Mouse (Mus musculus) gastrocnemius, postnatal 36 days (tissue): ENCODE data around the gene Adrm1. TPM values are rescaled to one million over a fixed set of nuclear protein-coding genes. Genes with fewer than 3 reads are reported as not detected.

Source experiments
- DNase-seq, 2 experiments: peaks; one replicate each; pipeline ENCODE4 v3.0.0; 2022
- intact Hi-C: fragments of 180-260 bp; cut with DNase I; formaldehyde crosslinking; loops from one replicate; pipeline ENCODE4 v1.15.1; 2025
- total RNA-seq, 2 experiments: library from RNA; stranded (reverse); gene quantifications; 2 replicates each; pipeline ENCODE4 v1.2.3; 2021

The Adrm1 gene
- total RNA-seq, 2 experiments from 2014 or later = 95.4 to 103 TPM

DNA sequence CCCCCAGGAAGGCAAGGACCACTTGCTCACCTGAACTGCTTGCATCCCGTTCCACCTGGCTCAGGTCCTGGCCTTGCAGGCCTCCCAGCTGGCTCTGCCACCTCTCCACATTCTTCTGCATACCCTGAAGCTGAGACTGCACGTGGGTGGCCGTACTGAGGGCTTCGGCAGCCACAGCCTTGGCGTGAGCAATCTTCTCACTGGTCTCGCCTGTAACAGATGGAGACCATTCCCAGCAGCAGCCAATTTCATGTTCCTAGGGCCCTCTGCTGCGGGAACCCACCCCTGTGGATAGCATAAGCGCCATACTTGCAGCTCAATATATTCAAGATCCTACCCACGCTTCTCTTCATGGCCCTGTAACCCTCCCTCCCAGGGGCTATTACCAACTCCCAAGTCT is 10.3 kb downstream of the Adrm1 start:
- no peak for DNase-seq
- intact Hi-C loops = loop anchor here (5.0 to 10.0 kb wide), 2 partner anchors 71 to 163 kb away; no protein-coding TSS in a partner anchor

DNA sequence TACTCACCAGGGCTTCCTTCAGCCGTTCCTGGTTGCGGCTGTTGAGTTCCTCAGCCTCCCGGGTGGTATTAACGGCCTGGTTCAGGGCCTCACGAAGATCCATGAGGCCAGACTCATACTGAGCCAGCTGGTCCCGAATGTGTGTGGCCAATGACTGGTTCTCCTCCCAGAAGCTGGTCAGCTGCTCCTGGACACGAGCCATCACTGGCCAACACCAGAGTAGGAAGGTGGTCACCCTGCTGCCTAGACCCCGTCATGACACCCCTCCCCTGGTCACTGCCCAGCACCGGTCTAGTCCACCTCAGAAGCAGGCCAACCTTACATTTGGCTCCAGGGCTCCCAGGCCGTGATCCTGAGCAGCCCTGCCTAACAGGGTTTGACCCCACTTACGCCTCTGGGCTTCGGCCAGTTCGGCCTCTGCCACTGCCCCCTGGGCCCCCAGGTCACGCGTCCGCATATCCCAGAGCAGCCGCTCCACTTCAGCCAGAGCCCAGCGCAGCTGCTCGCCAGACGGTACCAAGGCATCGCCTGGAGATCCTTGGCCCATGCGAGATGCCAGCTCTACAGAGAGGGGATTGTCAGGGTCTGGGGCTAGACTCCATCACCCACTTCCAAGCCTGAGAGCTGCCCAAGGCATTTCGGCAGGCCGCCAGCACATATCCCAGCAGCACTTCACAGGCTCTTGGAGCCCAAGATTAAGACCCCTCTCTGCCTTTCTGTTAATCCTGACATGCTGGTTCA is 12.9 kb downstream of the Adrm1 start:
- no peak for DNase-seq
- intact Hi-C loops = loop anchor here (5.0 to 10.0 kb wide), 2 partner anchors 68 to 161 kb away; no protein-coding TSS in a partner anchor

DNA sequence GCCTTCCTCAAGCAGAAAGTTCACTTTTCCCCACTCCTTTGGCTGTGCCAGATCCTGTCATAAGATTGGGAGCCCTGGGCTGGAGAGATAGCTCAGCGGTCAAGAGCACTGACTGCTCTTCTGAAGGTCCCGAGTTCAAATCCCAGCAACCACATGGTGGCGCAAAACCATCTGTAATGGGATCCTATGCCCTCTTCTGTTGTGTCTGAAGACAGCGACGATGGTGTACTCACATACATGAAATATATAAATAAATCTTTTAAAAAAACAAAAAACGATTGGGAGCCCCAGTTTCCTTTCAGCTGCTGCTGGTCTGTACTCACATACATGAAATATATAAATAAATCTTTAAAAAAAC is 13.4 kb downstream of the Adrm1 start:
- DNase-seq = no peak
- intact Hi-C loops = loop anchor here (5.0 to 10.0 kb wide), 2 partner anchors 68 to 160 kb away; no protein-coding TSS in a partner anchor

DNA sequence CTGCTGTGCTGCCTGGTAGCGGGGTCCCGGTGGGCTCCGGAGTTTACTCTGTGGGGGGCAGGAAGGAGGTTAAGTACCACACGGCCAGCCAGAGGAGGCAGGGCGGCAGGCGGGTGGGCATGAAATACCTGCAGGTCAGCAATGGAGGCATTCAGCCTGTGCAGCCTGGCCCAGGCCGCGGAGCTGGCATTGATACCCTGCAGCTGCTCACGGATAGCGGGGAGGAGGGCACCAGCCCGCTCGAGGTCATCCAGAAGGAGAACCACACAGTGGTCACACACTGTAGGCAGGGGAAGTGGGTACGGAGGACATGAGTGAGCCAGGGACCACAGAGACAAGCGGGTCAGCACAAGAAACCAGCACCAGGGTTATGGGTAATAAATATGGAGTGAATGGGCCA is 14.4 kb downstream of the Adrm1 start:
- intact Hi-C loops = loop anchor here (10.0 kb wide), 1 partner anchor 159 kb away; no protein-coding TSS in a partner anchor
- peak; percentile 48 to 51 for DNase-seq

DNA sequence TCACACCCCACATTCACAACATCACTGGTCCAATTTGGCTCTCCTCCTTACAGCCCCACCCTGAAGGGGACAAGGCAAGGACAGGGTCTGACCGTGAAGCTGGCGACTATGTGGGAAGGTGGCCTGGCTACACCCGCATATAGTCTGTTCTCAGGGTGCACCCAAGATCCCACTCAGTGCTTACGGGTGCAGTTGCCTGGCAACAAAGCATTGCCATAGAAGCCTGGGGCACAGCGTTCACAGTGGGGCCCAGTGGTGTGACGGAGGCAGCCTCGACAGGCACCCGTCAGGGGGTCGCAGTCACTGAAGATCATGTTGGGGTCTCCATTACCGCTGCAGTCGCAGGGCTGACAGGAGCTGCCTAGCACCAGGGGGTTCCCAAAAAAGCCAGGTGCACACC is 16.1 kb downstream of the Adrm1 start:
- DNase-seq = no peak

DNA sequence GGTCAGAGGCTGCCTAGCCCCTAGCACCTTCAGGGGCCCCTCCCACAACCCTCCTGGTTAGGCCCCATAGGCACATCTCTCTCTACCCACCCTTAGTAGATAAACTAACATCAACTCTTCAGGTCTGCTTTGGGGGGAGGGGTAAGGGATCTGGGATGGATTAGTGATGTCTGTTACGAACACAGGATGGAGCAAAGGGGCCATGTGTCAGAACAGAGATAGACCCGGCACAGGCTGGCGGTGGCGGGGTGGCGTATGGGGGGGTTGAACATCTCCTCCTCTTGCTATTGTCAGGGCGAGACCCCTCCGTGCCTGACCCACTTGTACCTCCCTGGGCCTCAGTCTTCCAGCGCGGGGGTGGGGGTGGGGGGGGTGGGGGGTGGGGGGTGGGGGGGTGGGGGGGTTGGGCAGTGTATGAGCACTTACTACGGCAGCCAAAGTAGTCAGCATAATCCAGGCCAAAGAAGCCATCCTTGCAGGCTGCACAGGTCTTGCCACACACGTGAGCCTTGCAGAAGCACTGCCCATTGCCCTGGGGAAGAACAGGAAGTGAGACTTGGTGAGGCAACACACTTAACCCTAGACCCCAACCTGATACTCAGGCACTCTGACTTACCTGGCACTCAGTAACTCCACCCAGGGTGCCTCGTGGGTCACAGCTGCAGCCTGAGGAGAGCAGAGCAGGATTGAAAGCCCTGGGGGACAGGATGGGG is 25.5 kb downstream of the Adrm1 start:
- intact Hi-C loops = no loop called here
- no peak for DNase-seq

More for the DNA sequence above, 16.1 kb downstream of the Adrm1 start:
- intact Hi-C loops = loop anchor here (10.0 kb wide), 1 partner anchor 157 kb away; no protein-coding TSS in a partner anchor

DNA sequence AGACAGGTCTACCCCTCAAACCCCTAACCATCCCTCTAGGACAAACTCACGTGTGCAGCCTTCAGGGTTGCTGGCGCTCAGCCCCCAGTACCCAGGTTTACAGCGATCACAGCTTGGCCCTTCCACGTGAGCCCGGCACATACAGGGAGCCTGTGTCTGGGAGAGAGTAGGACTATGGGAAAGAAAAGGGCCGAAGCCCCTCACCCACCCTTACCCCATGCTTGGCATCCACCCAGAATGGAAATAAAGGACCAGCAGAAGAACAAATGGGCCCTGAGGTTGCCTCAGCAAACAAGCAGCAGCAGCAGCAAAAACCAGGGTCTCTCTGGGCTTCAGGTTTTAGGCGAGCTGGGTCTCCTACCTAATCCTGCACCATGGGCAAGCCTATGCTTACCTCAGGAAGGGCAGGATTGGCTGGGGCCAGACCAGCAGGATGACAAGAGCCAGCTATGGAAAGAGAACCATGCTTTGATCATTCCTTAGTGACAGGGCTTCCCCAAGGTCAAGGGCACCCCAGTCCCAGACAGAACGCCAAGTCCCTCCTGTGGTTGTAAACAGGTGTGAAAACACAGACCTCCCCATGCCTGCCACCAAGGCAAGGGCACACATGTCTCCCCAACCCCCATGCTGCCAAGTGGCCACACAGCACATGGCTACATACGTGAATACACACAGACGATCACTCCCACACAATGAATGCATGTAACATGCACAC is 26.2 kb downstream of the Adrm1 start:
- no peak for DNase-seq
- intact Hi-C loops = no loop called here

DNA sequence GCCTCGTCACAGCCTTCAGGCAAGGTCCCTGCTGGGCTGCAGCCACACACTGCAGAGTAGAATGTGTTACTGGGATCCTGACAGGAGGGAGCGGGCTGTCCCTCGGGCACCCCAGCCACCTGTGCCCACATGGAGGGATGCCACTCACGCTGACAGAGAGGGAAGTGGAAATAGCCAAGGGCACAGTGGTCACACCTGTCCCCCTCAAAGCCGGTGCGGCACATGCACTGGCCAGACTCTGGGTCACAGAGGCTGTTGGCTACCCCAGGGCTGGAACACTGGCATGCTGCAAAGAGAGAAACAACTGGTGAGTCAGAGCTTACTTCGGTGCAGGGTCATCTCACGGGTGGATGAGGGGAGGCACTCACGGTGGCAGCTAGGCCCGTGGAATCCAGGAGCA is 27.5 kb downstream of the Adrm1 start:
- intact Hi-C loops = no loop called here
- DNase-seq = no peak

DNA sequence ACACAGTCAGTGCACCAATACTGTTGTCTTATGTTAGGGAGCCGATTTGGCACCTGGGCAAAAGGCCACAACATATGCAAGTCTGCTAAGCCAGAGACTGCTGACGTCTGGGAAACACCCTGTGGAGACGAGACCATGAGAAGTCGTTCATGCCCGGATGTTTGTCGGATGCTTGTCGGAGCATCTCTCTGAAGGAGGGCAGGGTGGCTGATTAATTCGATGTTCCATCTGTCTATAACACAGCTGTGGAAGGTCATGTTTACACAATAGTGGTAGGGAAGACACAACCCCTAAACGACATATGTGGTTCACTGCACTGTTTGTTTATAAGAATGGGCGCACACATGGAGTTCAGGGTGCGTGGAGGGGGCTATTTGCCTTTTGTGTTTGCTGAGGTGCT is 29.4 kb downstream of the Adrm1 start:
- no peak for DNase-seq
- intact Hi-C loops = no loop called here

DNA sequence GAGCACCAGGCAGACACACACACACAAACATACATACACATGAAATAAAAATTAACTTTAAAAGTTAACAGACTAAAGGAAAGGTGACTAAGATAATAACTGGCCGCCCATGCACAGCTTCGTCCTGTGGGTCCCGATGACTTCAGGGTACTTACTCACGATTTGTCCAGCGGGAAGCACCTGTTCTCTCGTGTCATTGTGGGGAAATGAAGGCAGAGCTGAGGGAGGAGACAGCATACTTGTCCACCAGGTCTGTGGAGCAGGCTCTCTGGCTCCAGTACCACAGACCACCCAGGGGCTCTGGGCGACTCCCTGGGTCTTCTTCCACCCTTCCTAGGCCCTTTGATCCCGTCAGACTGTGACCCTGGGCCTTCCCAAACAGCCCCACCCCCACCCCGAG is 30.0 kb downstream of the Adrm1 start:
- no peak for DNase-seq
- intact Hi-C loops = no loop called here

DNA sequence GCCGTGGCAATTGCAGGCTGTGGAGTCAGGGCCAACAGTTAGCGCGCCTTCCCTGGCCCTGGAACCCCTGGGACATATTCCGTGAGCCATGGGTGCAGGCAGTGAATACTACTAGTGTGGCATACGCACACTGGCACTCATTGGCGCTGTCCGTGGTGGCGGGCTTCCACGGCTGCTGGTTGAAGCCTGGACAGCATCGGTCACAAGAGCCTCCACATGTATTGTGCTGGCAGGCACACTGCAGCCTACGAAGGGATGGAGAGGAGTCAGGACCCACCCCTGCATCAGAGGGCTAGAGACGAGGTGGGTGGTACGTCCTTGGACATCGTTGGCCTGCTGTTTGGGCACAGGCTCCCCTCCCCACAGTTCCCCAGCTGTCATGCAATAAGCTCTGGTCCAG is 31.0 kb downstream of the Adrm1 start:
- DNase-seq = no peak
- intact Hi-C loops = no loop called here

DNA sequence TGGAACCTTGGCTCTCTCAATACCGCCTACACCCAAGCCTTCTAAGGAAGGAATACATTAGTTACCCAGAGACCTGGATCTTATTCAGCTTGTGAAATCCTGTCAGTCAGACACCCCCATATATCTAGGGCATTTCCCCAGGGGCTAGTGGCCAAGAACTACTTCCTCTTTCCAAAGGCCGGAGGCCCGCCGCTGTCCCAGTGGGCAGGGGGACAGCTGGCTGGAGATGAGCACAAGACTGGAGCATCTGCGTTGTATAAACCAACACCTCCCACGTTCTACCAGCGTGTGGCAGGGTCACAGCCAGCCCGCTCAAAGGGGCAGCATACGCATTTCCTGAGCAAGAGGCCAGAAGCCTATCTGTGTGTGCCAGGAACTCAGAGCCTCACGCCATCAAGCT is 31.5 kb downstream of the Adrm1 start:
- intact Hi-C loops = no loop called here
- no peak for DNase-seq

DNA sequence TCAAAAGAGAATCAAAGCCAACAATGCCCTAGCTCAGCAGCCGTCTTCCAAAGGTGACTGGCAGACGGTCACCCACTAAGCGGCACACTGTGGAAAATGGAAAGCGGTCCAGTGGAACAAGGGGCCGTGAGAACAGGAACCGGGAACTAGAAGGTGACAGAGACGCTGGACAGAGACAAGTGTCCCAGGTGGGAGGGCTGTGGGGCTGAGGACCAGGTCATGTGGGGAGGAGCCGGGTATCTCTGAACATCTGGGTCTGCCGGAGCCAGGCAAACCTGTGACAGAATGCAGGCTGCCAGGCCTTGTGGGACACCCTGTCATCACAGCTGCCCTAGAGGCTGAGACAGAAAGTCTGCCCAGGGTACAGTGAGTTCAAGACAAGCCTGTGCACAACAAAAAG is 33.2 kb downstream of the Adrm1 start:
- intact Hi-C loops = no loop called here
- DNase-seq = no peak

DNA sequence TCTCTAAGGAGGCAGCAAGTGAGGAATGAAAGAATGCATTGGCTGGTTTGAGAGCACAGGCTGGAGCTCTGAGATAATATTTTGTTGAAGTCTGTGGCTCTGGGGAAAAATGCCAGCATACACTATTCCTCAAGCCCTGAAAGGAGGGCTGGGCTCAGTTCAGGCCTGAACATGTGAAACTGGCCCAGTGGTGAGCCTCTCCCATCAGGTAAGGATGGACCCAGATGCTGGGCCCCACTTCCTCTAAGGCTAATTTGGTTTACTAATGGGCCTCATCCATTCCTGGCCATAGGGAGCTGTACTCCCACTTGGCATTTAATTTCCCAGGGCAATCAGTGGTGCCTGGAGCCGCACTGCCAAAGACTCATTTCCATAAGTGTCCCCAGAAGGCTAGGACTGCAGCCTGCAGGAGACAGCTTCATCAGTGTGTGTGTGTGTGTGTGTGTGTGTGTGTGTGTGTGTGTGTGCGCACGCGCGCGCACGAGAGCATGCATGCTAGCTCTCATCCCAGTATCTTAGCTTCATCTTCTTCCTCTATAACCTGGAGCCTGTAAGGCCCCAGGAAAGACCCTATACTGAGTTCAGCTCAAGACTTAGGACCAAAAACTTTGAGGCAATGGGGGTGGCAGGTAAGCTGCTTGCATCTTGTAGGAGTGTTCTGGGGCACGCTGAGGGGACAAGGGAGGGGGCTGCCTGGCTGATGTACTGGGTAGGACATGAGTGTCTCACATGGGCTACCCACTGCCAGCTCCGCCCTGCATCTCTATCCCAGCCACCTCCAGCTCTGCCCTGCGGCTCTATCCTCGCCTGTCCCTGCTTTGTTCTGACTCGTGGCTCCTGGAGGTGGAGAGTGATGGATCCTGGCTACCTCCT is 34.0 kb downstream of the Adrm1 start:
- intact Hi-C loops = no loop called here
- no peak for DNase-seq

DNA sequence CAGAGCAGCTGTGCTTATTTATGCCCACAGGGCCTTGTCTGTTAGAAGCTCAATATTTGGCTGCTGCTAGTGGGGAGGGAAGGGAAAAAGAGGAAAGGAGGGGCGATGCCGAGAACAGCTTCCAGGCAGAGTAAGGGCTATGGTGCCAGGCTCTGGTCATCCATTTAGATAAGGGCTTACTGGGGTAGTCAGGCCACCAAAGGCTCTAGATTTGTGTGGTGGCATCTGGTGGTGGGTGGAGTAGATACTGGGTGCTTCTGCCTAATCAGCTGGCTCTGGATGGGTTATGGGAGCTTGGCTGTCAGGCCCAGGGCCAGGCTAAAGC is 34.6 kb downstream of the Adrm1 start:
- DNase-seq = no peak
- intact Hi-C loops = no loop called here

DNA sequence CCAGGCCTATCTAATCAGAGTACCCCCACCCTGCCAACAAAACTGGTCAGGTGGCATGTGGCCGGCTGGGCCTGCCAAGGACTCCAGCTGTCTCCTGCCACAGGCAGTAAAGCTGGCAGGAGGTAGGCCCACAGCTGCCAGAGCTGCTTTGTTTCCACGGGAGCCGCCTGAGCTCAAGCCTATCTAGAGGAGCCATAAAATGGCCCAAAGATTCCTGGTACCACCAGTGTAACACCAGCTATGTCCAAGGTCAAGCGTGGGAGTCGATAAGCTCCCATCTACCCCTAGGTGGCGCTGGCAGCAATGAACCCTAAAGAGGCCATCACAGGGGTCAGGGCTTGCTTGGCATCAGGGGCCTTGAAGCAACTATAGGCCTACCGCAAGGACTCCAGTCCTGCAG is 36.6 kb downstream of the Adrm1 start:
- intact Hi-C loops = no loop called here
- peak; percentile 34 to 62 for DNase-seq

DNA sequence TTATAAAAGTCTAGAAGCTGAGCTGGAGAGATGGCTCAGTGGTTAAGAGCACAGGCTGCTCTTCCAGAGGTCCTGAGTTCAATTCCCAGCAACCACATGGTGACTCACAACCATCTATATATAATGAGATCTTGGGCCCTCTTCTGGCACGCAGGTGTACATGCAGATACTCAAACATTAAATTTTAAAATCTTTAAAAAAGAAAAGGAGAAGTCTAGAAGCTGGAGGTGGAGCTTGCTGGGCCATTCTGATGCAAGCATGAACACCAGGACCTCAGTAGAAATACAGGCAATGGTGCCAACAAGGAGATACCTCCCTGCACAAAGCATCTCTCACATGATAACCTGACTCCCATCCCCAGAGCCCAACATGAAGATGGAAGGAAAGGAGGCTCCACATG is 37.7 kb downstream of the Adrm1 start:
- no peak for DNase-seq
- intact Hi-C loops = no loop called here

DNA sequence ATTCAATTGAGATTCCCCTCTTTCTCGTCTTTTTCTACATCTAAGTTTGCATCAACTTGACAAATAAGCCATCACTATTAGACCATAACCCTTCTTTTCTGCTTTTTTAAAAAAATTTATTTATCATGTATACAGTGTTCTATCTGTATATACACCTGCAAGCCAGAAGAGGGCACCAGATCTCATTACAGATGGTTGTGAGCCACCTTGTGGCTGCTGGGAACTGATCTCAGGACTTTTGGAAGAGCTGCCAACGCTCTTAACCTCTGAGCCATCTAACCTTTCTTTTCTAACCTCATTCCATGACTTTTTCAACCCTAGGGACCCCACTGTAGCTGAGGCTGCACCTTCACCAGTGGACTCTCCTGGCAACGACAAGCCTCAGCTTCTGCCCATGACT is 41.0 kb downstream of the Adrm1 start:
- DNase-seq = no peak
- intact Hi-C loops = no loop called here

DNA sequence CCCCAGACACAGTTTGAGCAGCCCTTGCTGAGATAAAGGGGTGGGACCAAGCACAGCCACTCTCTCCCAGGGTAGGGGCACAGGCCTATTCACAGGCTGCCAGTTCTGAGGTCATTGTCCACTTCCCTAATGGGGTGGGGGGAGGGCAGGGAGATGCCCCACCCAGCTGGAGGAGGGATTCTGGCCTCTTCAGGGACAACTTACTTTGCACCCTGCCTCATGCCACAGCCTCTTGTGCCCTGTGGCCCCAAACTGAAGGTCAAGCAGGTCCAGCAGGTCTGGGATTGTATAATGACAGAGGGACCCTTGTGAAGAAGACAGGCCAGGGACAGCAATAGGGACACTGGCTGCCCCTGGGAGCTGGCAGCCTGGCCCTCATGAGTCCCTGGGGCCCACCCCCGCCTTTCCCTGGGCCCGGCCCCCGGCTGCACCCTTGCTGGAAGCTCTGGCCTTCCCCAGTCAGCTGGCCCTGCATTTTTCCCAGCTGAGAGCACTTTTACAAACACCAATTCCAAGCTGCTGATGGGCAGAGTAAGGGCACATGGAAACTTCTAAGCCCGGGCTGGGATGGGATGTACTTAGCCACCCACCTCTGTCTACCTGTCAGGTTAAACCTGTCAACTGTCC is 43.2 kb downstream of the Adrm1 start:
- DNase-seq = no peak
- intact Hi-C loops = no loop called here

DNA sequence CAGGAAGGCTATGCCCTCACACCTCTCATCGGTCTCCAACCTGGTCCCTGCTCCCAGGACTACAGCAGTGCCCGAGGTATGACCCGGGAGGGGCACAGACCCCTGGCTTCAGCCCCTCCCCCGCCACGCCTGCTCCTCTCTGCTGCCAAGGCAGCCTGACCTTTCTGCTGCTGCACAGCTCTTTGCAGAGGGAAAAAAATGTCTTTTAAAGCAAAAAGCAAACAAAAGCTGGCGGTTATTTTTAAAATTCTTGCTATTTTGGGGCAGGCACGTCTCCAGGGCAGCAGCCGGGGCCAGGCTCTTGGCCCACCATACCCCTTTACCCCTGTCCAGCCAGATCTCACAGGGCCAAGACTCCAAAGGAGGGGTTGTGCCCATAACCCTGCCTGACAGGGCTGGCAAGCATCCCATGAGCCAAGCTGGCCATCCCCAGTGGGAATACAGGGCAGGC is 43.8 kb downstream of the Adrm1 start:
- intact Hi-C loops = no loop called here
- DNase-seq = no peak
